Mouse (Mus musculus) lung, embryonic 15.5 days (tissue): ENCODE measurements around the gene Gper1. TPM values are rescaled to one million over a fixed set of nuclear protein-coding genes. Genes with fewer than 3 reads are reported as not detected.
A peak's percentile ranks its signal among the peaks of the same experiment; 100 is the strongest.

Experiments
- ATAC-seq: fragments of 200-750 bp; cut with Nextera tagmentation; 2 replicates; pipeline ENCODE4 v1.8.0; 2017; ENCODE audit warnings: moderate number of reproducible peaks, borderline replicate concordance; ENCODE audit not compliant: low FRiP score, low TSS enrichment; ENCODE audit errors: extremely low read depth
- H3K27ac ChIP-seq: fragments of 300-500 bp; sonication (generic); 2 replicates; pipeline ENCODE4 v1.5.1; 2015; ENCODE audit warnings: moderate library complexity, mild to moderate bottlenecking, inconsistent platforms
- H3K27me3 ChIP-seq: fragments of 300-500 bp; sonication (generic); 2 replicates; pipeline ENCODE4 v1.6.1; 2015; ENCODE audit warnings: inconsistent platforms
- H3K36me3 ChIP-seq: fragments of 300-500 bp; sonication (generic); 2 replicates; pipeline ENCODE4 v1.6.1; 2015; ENCODE audit warnings: inconsistent platforms
- H3K4me1 ChIP-seq: fragments of 300-500 bp; sonication (generic); 2 replicates; pipeline ENCODE4 v1.6.1; 2015; ENCODE audit warnings: inconsistent platforms
- H3K4me2 ChIP-seq: fragments of 300-500 bp; sonication (generic); 2 replicates; pipeline ENCODE4 v1.6.1; 2015; ENCODE audit warnings: inconsistent platforms, mild to moderate bottlenecking, moderate library complexity
- H3K4me3 ChIP-seq: fragments of 300-500 bp; sonication (generic); 2 replicates; pipeline ENCODE4 v1.5.1; 2015; ENCODE audit warnings: mild to moderate bottlenecking, inconsistent platforms
- H3K9ac ChIP-seq: fragments of 300-500 bp; sonication (generic); 2 replicates; pipeline ENCODE4 v1.6.1; 2015; ENCODE audit warnings: inconsistent platforms
- H3K9me3 ChIP-seq: fragments of 300-500 bp; sonication (generic); 2 replicates; pipeline ENCODE4 v1.6.1; 2016; ENCODE audit warnings: inconsistent platforms
- WGBS: fragments of 180-500 bp; shearing (Covaris S2); methylation state at CpG from one replicate; pipeline ENCODE4 v1.1.7; 2015; 5-methylcytosine and 5-hydroxymethylcytosine counted together
- polyA plus RNA-seq: library from polyadenylated mRNA; unstranded; fragments of >200 nt; fragmentation: Nextera tagmentation; extraction: Ambion mirVana; gene quantifications from 2 replicates; pipeline ENCODE4 v1.2.1, GENCODE M21; 2015

Gene Gper1
- polyA plus RNA-seq, 1 experiment from 2014 or later, result 6.6 TPM

GRCm38 (mm10) chr5:139418110-139418509 is 4.8 kb upstream of the Gper1 start:
- 57% methylated on average over 2 of the region's 2 CpGs for WGBS
- peaks cover 24% of the 10 kb centered on the region for H3K4me1 ChIP-seq
- H3K9ac ChIP-seq, result no peak overlapping the region
- H3K4me2 ChIP-seq, result no peak overlapping the region
- no peaks in the 10 kb centered on the region for H3K27me3 ChIP-seq
- no peak for ATAC-seq
- H3K9me3 ChIP-seq, result no peaks in the 10 kb centered on the region
- H3K36me3 ChIP-seq, result no peaks in the 10 kb centered on the region
- H3K4me3 ChIP-seq, result no peak overlapping the region
- H3K27ac ChIP-seq, result no peak overlapping the region

DNA sequence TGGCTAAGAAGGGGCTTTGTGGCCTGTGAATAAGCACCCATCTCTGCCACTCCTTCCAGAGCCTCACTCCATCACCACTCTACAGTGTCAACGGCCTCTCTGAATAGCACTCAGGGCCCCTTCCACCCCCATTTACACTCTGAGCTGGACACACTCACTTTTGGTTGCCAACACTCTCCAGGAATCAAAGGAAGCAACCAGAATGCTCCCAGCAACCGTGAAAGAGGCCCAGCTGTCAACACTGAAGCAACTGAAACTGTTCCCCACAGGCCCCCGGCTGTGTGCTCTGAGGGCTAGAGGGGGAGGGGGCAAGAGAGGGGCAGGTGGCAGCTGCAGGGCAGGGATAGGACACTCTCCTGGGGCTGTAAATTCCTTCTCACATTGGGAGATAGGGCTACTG is 4.3 kb upstream of the Gper1 start:
- no peak for ATAC-seq
- H3K27ac ChIP-seq, result no peak overlapping the region
- no peak overlapping the region for H3K4me3 ChIP-seq
- no peaks in the 10 kb centered on the region for H3K27me3 ChIP-seq
- 18% methylated on average over 3 of the region's 3 CpGs for WGBS
- no peak overlapping the region for H3K4me2 ChIP-seq
- H3K36me3 ChIP-seq, result no peaks in the 10 kb centered on the region
- no peak overlapping the region for H3K9ac ChIP-seq
- H3K9me3 ChIP-seq, result no peaks in the 10 kb centered on the region
- H3K4me1 ChIP-seq, result peaks cover 29% of the 10 kb centered on the region

- no peak overlapping the region for H3K9ac ChIP-seq
- no peak overlapping the region for H3K4me3 ChIP-seq
- no peak overlapping the region for H3K27ac ChIP-seq
- WGBS, result 64% methylated on average over 9 of the region's 9 CpGs
- no peaks in the 10 kb centered on the region for H3K9me3 ChIP-seq
- no peaks in the 10 kb centered on the region for H3K36me3 ChIP-seq
- ATAC-seq, result no peak
- H3K27me3 ChIP-seq, result no peaks in the 10 kb centered on the region
- no peak overlapping the region for H3K4me2 ChIP-seq
- H3K4me1 ChIP-seq, result peaks cover 52% of the 10 kb centered on the region
These were observed 2.2 kb downstream of the Gper1 start for GRCm38 (mm10) chr5:139425198-139425597.

GRCm38 (mm10) chr5:139427001-139427400 is 4.0 kb downstream of the Gper1 start:
- peaks cover 48% of the 10 kb centered on the region for H3K4me1 ChIP-seq
- 86% methylated on average over 9 of the region's 9 CpGs for WGBS
- ATAC-seq, result no peak

DNA sequence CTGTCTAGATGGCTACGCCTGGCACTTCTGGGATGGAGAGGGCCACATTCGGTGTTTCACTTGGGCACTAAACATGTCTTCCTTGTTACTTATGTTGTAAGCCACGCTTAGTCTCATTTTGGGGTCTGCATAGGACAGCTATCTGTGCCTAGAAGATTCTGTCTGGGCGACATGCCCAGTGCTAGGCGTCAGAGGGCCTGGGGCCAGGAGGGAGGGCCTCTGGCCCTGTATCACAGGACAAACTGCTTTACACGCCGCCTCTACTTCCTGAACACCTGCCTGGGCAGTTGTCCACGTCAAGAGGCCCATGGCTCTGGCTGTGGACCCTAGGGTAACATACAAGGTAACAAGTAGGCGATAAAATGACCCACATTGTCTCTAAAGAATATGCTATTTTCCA is 5.0 kb downstream of the Gper1 start:
- H3K27me3 ChIP-seq, result no peaks in the 10 kb centered on the region
- H3K9ac ChIP-seq, result no peak overlapping the region
- no peak overlapping the region for H3K4me3 ChIP-seq
- whole genome bisulfite sequencing, result 41% methylated on average over 9 of the region's 9 CpGs
- peaks cover 38% of the 10 kb centered on the region for H3K4me1 ChIP-seq
- H3K36me3 ChIP-seq, result no peaks in the 10 kb centered on the region
- peak overlapping the region; percentile 27; the same call in 1 of the 2 replicates for H3K27ac ChIP-seq
- no peaks in the 10 kb centered on the region for H3K9me3 ChIP-seq
- no peak overlapping the region for H3K4me2 ChIP-seq
- peak; percentile 36; the same call in 1 of the 2 replicates for ATAC-seq

More at GRCm38 (mm10) chr5:139427001-139427400, 4.0 kb downstream of the Gper1 start:
- H3K4me3 ChIP-seq, result no peak overlapping the region
- H3K36me3 ChIP-seq, result no peaks in the 10 kb centered on the region
- no peaks in the 10 kb centered on the region for H3K27me3 ChIP-seq
- no peak overlapping the region for H3K27ac ChIP-seq
- H3K9me3 ChIP-seq, result no peaks in the 10 kb centered on the region
- no peak overlapping the region for H3K4me2 ChIP-seq
- H3K9ac ChIP-seq, result no peak overlapping the region

DNA sequence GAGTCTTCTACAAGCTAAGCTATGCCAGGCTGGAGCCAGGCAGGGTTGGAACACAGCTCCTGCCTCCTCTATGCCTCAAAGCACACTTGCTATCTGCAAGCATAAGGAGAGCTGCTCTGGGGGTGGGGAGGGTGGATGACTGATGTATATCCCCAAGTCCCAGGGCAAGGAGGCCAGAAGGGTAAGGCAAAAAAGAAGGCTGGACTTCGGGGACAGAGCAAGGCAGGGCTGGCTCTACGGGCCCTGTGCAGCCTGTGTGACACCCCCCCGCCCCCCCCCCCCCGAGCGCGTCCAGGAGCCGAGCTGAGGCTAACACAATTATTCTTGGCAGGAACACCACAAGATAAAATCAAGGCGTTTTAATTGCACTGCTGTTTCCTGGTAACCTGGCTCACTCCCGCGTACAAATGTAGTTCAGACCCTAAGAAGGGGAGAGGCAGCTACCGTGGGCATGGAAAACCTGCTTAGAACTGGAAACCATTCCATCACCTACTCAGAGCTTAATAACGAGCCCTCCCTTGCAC is 6.9 kb downstream of the Gper1 start:
- no peaks in the 10 kb centered on the region for H3K9me3 ChIP-seq
- H3K27me3 ChIP-seq, result no peaks in the 10 kb centered on the region
- H3K27ac ChIP-seq, result no peak overlapping the region
- no peak overlapping the region for H3K4me2 ChIP-seq
- ATAC-seq, result no peak
- peaks cover 28% of the 10 kb centered on the region for H3K4me1 ChIP-seq
- no peak overlapping the region for H3K4me3 ChIP-seq
- no peaks in the 10 kb centered on the region for H3K36me3 ChIP-seq
- WGBS, result 28% methylated on average over 12 of the region's 12 CpGs
- H3K9ac ChIP-seq, result no peak overlapping the region

DNA sequence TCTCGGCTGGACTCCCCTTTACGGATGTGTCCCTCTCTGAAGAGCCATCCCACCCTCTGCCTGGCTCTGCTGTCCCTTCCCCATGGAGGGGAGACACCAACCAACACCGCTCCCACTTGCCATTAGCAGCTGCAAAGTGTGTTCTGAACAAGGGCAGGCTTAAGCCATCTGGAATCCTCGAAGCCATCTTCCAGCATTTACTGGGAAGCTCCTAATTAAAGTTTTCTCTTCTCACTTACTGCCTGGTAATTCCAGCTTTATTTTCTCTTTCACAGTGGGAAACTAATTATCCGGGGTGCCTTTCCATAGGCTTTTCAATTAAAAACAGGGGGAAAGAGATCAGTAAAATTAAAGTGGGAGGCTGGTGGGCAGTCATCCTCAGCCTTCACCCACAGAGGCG is 9.4 kb downstream of the Gper1 start:
- H3K4me2 ChIP-seq, result no peak overlapping the region
- no peaks in the 10 kb centered on the region for H3K27me3 ChIP-seq
- H3K9me3 ChIP-seq, result no peaks in the 10 kb centered on the region
- no peak for ATAC-seq
- H3K4me1 ChIP-seq, result peaks cover 33% of the 10 kb centered on the region
- H3K36me3 ChIP-seq, result no peaks in the 10 kb centered on the region
- 83% methylated on average over 6 of the region's 6 CpGs for WGBS
- no peak overlapping the region for H3K4me3 ChIP-seq
- H3K27ac ChIP-seq, result no peak overlapping the region
- H3K9ac ChIP-seq, result no peak overlapping the region

GRCm38 (mm10) chr5:139432747-139433508 is 10.0 kb downstream of the Gper1 start:
- ATAC-seq, result no peak
- H3K9ac ChIP-seq, result no peak overlapping the region
- H3K9me3 ChIP-seq, result no peaks in the 10 kb centered on the region
- no peak overlapping the region for H3K4me3 ChIP-seq
- peaks cover 31% of the 10 kb centered on the region for H3K4me1 ChIP-seq
- H3K36me3 ChIP-seq, result no peaks in the 10 kb centered on the region
- 71% methylated on average over 7 of the region's 7 CpGs for WGBS
- no peak overlapping the region for H3K4me2 ChIP-seq
- no peak overlapping the region for H3K27ac ChIP-seq
- no peaks in the 10 kb centered on the region for H3K27me3 ChIP-seq

- H3K36me3 ChIP-seq, result no peaks in the 10 kb centered on the region
- no peak overlapping the region for H3K4me3 ChIP-seq
- 78% methylated on average over 9 of the region's 9 CpGs for WGBS
- H3K4me1 ChIP-seq, result peaks cover 21% of the 10 kb centered on the region
- no peak overlapping the region for H3K9ac ChIP-seq
- no peak overlapping the region for H3K4me2 ChIP-seq
- no peak for ATAC-seq
- H3K27me3 ChIP-seq, result no peaks in the 10 kb centered on the region
- H3K27ac ChIP-seq, result no peak overlapping the region
- no peaks in the 10 kb centered on the region for H3K9me3 ChIP-seq
These were observed 11.1 kb downstream of the Gper1 start for GRCm38 (mm10) chr5:139433842-139434568.

GRCm38 (mm10) chr5:139434940-139435339 is 12.0 kb downstream of the Gper1 start:
- no peak overlapping the region for H3K4me3 ChIP-seq
- H3K27ac ChIP-seq, result no peak overlapping the region
- WGBS, result 37% methylated on average over 8 of the region's 8 CpGs
- ATAC-seq, result no peak
- H3K27me3 ChIP-seq, result no peaks in the 10 kb centered on the region
- no peaks in the 10 kb centered on the region for H3K9me3 ChIP-seq
- no peak overlapping the region for H3K9ac ChIP-seq
- no peak overlapping the region for H3K4me2 ChIP-seq
- peaks cover 12% of the 10 kb centered on the region for H3K4me1 ChIP-seq
- H3K36me3 ChIP-seq, result no peaks in the 10 kb centered on the region

DNA sequence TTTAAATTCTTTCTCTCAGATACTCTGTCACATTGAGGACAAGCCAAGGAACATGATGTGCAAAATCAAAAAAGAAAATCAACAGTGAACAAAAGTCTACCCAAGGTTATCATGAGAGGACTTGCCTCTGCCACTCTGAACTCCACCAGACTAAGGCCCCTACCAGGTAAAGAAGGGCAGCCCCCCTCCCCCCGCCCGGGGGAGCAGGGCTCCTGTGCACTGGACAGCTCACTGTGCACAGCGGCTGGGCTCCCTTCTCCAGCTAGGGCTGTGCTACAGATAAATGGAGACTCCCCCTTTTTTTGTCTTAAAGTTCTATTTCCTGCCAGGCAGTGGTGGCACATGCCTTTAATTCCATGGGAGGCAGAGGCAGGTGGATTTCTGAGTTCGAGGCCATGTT is 14.8 kb downstream of the Gper1 start:
- Histone ChIP-seq H3K9me3 (no peaks in the 10 kb centered on the region), H3K27me3 (no peaks in the 10 kb centered on the region), H3K27ac (no peak overlapping the region), H3K4me2 (no peak overlapping the region), H3K36me3 (no peaks in the 10 kb centered on the region), H3K4me3 (no peak overlapping the region), H3K4me1 (peaks cover 16% of the 10 kb centered on the region), H3K9ac (no peak overlapping the region)
- WGBS, result 90% methylated on average over 4 of the region's 4 CpGs
- no peak for ATAC-seq

- WGBS, result 79% methylated on average over 12 of the region's 12 CpGs
- Histone ChIP-seq H3K4me3 (no peak overlapping the region), H3K4me1 (peaks cover 22% of the 10 kb centered on the region), H3K9ac (no peak overlapping the region), H3K9me3 (no peaks in the 10 kb centered on the region), H3K27me3 (no peaks in the 10 kb centered on the region), H3K27ac (no peak overlapping the region), H3K36me3 (no peaks in the 10 kb centered on the region), H3K4me2 (no peak overlapping the region)
- no peak for ATAC-seq
These were observed 15.5 kb downstream of the Gper1 start for GRCm38 (mm10) chr5:139438440-139438839.
